Mouse (Mus musculus) leukemia stem cell, adult 10-12 weeks (primary cell): ENCODE data around the gene Arid5b. TPM values are rescaled to one million over a fixed set of nuclear protein-coding genes. Genes with fewer than 3 reads are reported as not detected.

ENCODE experiments used
- polyA plus RNA-seq: library from polyadenylated mRNA; stranded (reverse); fragments of >175 nt; gene quantifications from 2 replicates; pipeline ENCODE4 v1.2.3, GENCODE M21; 2012; ENCODE audit warnings: low replicate concordance

Arid5b gene
- polyA plus RNA-seq, result 0.34 and 1.9 TPM in 2 replicates

DNA sequence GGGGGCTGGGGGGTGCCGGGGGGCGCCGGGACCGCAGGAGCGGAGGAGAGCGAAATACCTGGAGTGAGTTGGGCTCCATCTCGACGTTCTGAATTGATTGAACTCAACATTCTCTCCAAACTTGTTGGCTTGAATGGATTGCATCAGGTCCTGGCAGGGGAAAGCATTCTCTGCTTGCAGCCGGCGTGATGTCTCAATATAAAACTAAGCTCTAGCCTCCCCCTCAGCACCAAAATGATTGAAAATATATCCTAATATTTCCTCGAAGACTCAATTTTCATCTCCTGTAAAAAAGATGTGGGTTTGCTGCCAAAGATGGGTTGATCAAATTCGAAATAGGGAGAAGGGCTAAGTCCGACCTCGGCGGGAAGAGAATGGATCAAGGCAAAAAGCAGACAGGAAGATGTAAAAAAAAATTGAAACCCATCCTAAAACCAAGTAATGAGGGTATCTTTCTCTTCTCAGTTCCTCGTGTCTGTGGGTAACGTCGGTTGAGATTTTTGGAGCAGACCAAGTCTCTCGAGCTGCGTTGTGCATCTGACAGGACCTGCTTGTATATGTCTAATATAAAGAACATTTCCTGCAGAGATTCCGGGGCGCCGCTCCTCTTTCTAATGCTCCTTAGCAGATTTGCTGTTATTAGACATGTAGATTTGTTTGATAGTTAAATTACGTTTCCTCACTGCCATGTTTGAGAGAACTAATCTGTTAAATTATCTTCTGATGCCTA, at the start of gene Arid5b:
TSS of gene Arid5b (minus strand) at position 109 of the 730 bp plus-strand sequence.

